Comparison of ENCODE assay signal across 1 mouse cellular context in the genomic region with DNA sequence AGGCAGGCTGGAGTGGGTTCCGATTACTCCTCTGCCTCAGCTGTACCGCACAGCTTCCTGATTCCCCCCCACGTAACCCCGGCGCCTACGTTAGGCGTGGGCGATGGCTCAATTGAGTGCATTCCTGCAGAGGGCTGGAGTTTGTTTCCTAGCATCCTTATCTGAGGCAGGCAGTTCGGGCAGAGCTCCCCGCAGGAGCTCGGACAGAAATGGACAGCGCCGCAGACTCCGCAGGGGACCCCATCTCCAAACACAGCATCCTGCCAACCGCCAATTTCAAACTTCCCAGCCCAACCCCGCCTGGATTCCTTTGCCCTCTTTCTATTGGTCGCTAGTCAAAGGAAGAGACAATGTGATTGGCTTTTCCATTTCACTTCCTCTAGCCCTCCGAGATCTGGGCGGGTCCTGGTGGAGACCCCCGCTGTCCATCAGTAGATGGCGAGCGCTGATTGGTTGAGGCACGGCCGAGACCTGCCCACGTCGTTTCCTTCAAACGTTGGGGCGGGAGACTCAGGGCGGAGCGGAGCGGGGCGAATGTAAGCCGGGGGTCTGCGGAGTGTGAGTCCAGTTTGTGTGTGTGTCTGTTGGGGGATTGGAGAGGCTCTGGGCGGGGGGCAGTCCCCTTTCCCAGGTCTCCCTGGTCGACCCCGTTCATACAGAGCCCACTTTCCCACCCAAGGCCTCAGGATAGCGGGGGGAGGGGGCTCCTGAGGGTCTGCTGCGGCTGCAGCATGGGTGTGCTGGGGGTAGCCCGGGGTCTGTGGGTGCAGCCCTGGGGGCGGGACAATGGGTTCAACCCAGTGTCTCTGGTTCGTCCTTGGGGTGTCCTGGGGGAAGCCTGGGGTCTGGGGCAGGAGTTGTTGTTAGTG.
A peak's percentile ranks its signal among the peaks of the same experiment; 100 is the strongest.
TF ChIP-seq lines count a peak whose summit lies in the region.

A gene (plus strand): TSS at position 513 of the 869 bp plus-strand sequence.

TF ChIP-seq in CH12.LX, 34 proteins besides CTCF, POLR2A, EP300 and RAD21 (continued from another document):
- TF ChIP-seq MXI1 (IDR thresholded peaks at IDR 0.05; ENCODE audit: low read depth, low read length): peak; percentile 68; the same call in 1 of the 2 replicates
